Mouse (Mus musculus) heart, postnatal 0 days (tissue): ENCODE results near the gene Card10.

ENCODE experiments used
- CTCF ChIP-seq: IDR thresholded peaks from 2 replicates; pipeline ENCODE4 v1.5.1; 2016; ENCODE audit warnings: antibody characterized with exemption, control low read depth, low read depth
- EP300 ChIP-seq: IDR thresholded peaks from 2 replicates; pipeline ENCODE4 v1.6.1; 2016; ENCODE audit warnings: antibody characterized with exemption, low read depth

DNA sequence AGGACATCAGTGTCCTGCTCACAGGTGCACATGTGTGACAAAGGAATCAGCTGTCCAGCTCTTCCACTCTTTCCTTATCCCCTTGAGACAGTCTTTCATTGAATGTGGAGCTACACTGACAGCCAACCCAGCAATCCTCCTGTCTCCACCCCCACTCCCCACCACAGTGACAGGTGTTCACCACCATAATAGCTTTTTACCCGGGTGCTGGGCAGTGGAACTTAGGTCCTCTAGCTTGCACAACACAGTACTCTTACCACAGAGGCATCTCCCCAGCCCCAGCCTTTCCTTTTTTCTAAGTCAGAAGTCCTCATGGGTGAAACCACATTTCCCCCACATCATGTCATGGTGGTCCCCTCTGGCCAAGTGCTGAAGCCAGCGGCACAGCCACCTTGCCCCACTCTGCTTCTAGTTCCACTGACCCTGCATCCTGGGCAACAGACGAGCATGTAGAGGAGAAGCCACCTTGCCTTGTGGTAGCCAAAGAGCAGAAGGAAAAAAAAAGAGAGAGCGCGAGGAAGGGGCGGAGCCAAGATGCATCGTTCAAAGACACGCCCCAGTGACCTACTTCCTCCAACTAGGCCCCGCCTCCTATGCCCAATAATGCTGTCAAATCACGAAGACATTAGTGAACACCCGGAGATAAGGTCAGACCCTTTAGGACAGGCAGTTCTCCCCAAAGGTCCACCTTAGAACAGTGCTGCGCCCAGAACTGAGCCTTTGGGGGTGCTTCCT, 72.4 kb downstream of the Card10 start:
- TF ChIP-seq CTCF (no peak), EP300 (no peak)
